Mouse (Mus musculus): ENCODE measurements around the gene H2al2a. TPM values are rescaled to one million over a fixed set of nuclear protein-coding genes. Genes with fewer than 3 reads are reported as not detected.

H2al2a gene
- not detected in 2 replicates for polyA plus RNA-seq (2011; ENCODE audit: insufficient read depth, insufficient read length, low replicate concordance, missing spikeins)

DNA sequence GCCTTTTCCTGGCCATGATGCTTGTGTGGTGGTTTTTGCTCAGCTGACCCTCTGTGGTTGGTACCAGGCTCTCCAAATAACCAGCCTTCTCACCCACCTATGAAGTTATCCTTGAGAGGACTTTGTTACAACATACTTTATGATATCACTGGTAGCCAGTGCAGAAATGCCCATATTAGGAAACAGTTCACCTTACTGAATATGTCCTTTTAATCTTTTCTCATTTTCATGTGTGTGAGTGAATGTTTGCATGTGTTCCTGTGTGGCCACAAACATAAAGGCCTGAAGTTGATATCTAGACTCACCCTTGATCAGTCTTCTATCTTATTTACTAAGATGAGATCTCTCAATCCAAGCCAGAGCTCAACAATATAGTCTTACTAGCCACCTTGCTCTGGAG, at the start of gene H2al2a:
H2al2a (minus strand) TSS at position 101 of the 400 bp plus-strand sequence.
- H3K27ac ChIP-seq (ENCODE audit: control insufficient read depth, insufficient read depth, low read depth, low read length, poor library complexity), result no peak within 1 kb of the TSS
- no peaks in the 10 kb centered on the region for H3K4me1 ChIP-seq (ENCODE audit: control insufficient read depth, insufficient read depth, low read length)
- H3K4me3 ChIP-seq (replicated peaks; ENCODE audit: control insufficient read depth, low read depth, low read length), result no peak within 1 kb of the TSS
- TF ChIP-seq POLR2A (IDR thresholded peaks at IDR 0.05; ENCODE audit: borderline replicate concordance, control insufficient read depth, low read depth, low read length) (no peak), CTCF (IDR thresholded peaks at IDR 0.05; ENCODE audit: control insufficient read depth, insufficient read depth, low read length) (no peak)

GRCm38 (mm10) chr2:18046186-18046585, 49.4 kb upstream of the H2al2a start:
- Histone ChIP-seq H3K4me3 (replicated peaks; ENCODE audit: control insufficient read depth, low read depth, low read length) (no peak overlapping the region), H3K4me1 (ENCODE audit: control insufficient read depth, insufficient read depth, low read length) (no peaks in the 10 kb centered on the region; the same call in 1 of the 2 replicates), H3K27ac (ENCODE audit: control insufficient read depth, insufficient read depth, low read depth, low read length, poor library complexity) (no peak overlapping the region)
- TF ChIP-seq POLR2A (IDR thresholded peaks at IDR 0.05; ENCODE audit: borderline replicate concordance, control insufficient read depth, low read depth, low read length), result no peak
- no peak for TF ChIP-seq CTCF (IDR thresholded peaks at IDR 0.05; ENCODE audit: control insufficient read depth, insufficient read depth, low read length)
- WGBS, result 42% methylated on average over 4 of the region's 4 CpGs

DNA sequence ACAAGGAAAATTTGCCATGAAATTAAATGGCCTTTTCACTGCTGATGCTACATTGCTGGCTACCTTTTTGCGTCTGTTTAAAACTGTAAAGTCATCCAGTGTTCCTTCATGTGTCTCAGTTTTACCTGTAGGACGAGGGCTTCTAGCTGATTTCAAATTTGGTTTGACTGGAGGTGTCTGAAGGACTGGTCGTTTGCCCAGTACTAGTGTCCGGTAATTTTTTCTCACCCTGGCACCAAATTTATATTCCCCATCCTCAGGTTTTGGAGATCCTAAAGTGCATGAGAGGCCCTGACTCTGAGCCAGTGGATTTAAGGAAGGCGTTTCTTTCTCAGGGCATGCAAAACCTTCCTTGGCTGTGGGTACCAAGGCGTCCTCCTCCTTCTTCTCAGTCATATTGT, 49.0 kb upstream of the H2al2a start:
- 75% methylated on average over 6 of the region's 6 CpGs for WGBS
- TF ChIP-seq CTCF (IDR thresholded peaks at IDR 0.05; ENCODE audit: control insufficient read depth, insufficient read depth, low read length) (no peak), POLR2A (IDR thresholded peaks at IDR 0.05; ENCODE audit: borderline replicate concordance, control insufficient read depth, low read depth, low read length) (no peak)
- no peaks in the 10 kb centered on the region; the same call in 1 of the 2 replicates for H3K4me1 ChIP-seq (ENCODE audit: control insufficient read depth, insufficient read depth, low read length)
- H3K27ac ChIP-seq (ENCODE audit: control insufficient read depth, insufficient read depth, low read depth, low read length, poor library complexity), result no peak overlapping the region
- no peak overlapping the region for H3K4me3 ChIP-seq (replicated peaks; ENCODE audit: control insufficient read depth, low read depth, low read length)

- WGBS, result 82% methylated on average over 7 of the region's 7 CpGs
Observed at GRCm38 (mm10) chr2:18045143-18045780, 48.5 kb upstream of the H2al2a start.

GRCm38 (mm10) chr2:18041199-18041885, 44.6 kb upstream of the H2al2a start:
- Histone ChIP-seq H3K4me1 (ENCODE audit: control insufficient read depth, insufficient read depth, low read length) (no peaks in the 10 kb centered on the region), H3K27ac (ENCODE audit: control insufficient read depth, insufficient read depth, low read depth, low read length, poor library complexity) (no peak overlapping the region), H3K4me3 (replicated peaks; ENCODE audit: control insufficient read depth, low read depth, low read length) (no peak overlapping the region)
- TF ChIP-seq CTCF (IDR thresholded peaks at IDR 0.05; ENCODE audit: control insufficient read depth, insufficient read depth, low read length) (no peak), POLR2A (IDR thresholded peaks at IDR 0.05; ENCODE audit: borderline replicate concordance, control insufficient read depth, low read depth, low read length) (no peak)
- WGBS, result 88% methylated on average over 14 of the region's 14 CpGs

More at GRCm38 (mm10) chr2:18045143-18045780, 48.5 kb upstream of the H2al2a start:
- no peak for TF ChIP-seq POLR2A (IDR thresholded peaks at IDR 0.05; ENCODE audit: borderline replicate concordance, control insufficient read depth, low read depth, low read length)
- no peak for TF ChIP-seq CTCF (IDR thresholded peaks at IDR 0.05; ENCODE audit: control insufficient read depth, insufficient read depth, low read length)
- H3K27ac ChIP-seq (ENCODE audit: control insufficient read depth, insufficient read depth, low read depth, low read length, poor library complexity), result no peak overlapping the region
- no peaks in the 10 kb centered on the region; the same call in 1 of the 2 replicates for H3K4me1 ChIP-seq (ENCODE audit: control insufficient read depth, insufficient read depth, low read length)
- H3K4me3 ChIP-seq (replicated peaks; ENCODE audit: control insufficient read depth, low read depth, low read length), result no peak overlapping the region

DNA sequence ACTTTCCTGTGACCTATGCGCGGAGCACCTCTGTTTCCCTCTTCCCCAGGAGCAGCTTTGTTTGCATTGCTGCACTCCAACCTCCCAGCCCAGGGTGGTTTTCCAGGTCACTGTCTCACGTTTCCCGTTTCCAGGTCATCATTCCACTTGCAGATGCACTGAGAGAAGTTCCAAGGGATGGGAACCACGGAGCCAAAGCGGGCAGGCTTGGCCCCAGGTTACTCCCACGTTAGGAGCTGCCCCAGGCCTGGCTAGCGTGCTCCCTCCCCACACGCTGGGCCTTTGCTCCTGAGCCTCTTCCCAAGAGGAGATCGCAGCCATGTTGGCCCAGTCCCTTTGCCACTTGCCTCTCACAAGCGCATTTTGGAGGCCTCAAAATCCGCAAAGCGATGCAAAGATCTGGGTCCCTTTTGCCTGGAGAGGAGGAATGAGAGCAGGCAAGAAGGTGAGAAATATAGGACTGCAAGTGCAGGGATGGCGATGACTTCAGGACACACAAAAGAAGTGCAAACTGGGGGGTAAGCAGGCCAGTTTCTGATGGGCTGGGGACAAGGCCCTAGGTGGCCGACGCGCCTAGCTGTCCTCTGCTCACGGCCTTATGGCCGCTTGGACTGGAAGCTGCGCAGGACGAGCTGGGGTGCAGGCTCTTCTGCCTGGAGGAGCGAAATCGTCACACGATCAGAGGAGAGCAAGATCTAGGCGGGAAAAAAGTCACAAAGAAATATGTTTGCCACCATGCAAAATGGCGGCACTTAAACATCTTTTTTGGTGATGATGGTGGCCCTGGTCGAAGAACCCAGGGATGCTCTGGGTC, 43.8 kb upstream of the H2al2a start:
- H3K4me3 ChIP-seq (replicated peaks; ENCODE audit: control insufficient read depth, low read depth, low read length), result no peak overlapping the region
- WGBS, result 90% methylated on average over 27 of the region's 27 CpGs
- TF ChIP-seq POLR2A (IDR thresholded peaks at IDR 0.05; ENCODE audit: borderline replicate concordance, control insufficient read depth, low read depth, low read length) (no peak), CTCF (IDR thresholded peaks at IDR 0.05; ENCODE audit: control insufficient read depth, insufficient read depth, low read length) (no peak)
- no peak overlapping the region for H3K27ac ChIP-seq (ENCODE audit: control insufficient read depth, insufficient read depth, low read depth, low read length, poor library complexity)
- no peaks in the 10 kb centered on the region for H3K4me1 ChIP-seq (ENCODE audit: control insufficient read depth, insufficient read depth, low read length)

- H3K4me3 ChIP-seq (replicated peaks; ENCODE audit: control insufficient read depth, low read depth, low read length), result no peak overlapping the region
- TF ChIP-seq POLR2A (IDR thresholded peaks at IDR 0.05; ENCODE audit: borderline replicate concordance, control insufficient read depth, low read depth, low read length) (no peak), CTCF (IDR thresholded peaks at IDR 0.05; ENCODE audit: control insufficient read depth, insufficient read depth, low read length) (no peak)
- H3K4me1 ChIP-seq (ENCODE audit: control insufficient read depth, insufficient read depth, low read length), result no peaks in the 10 kb centered on the region
- WGBS, result 84% methylated on average over 46 of the region's 46 CpGs
- no peak overlapping the region for H3K27ac ChIP-seq (ENCODE audit: control insufficient read depth, insufficient read depth, low read depth, low read length, poor library complexity)
Observed at GRCm38 (mm10) chr2:18039566-18040290, 43.0 kb upstream of the H2al2a start.
